Mouse (Mus musculus) cerebellum, adult (tissue): ENCODE data around the gene Snd1.
A peak's percentile ranks its signal among the peaks of the same experiment; 100 is the strongest.

Source experiments
- ATAC-seq: cut with Nextera tagmentation; 2 replicates; pipeline ENCODE4 v1.9.2; 2017; ENCODE audit warnings: mild to moderate bottlenecking, moderate library complexity, mixed read lengths; ENCODE audit not compliant: insufficient number of reproducible peaks, low FRiP score, low TSS enrichment

Snd1 gene

DNA sequence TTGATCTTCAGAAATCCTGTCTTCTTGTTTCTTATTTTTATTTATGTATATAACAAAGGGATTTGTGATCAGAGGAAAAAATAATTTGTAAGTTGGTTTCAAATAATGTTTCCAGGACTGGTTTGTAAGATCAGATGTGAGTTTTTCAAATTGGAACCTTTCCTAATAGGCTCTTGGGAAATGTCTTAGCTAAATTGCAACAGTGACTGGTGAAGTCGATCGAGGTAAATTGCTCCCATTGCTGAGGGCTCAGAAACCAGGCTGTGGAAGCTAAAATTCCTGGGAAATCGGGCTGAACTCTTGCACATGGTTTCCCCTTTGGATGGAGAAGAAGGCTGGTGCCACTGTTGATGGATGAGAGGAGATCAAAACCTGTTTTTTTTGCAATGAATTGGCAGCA is 111.9 kb downstream of the Snd1 start:
- ATAC-seq = no peak

GRCm38 (mm10) chr6:28588494-28589171 is 113.7 kb downstream of the Snd1 start:
- ATAC-seq = no peak

GRCm38 (mm10) chr6:28592323-28592893 is 117.5 kb downstream of the Snd1 start:
- no peak for ATAC-seq

DNA sequence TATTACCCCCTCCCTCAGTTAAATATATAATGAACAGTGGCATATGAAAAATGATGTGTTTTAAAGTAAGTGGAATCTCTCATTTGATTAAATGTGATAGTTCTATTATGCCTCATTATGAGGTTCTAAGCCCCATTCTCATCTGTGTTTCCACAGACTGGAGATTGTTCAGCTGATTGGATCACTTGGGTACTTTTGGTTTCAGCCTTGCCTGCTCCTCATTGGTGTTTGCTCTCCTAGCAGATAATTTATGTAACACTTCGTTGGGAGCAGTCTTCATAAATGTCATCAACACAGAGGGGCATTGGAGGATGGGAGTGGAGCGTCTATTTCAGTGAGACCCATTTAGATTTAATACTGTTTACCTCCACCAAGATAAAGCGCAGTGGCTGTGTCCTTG is 118.8 kb downstream of the Snd1 start:
- no peak for ATAC-seq

GRCm38 (mm10) chr6:28594759-28595158 is 119.8 kb downstream of the Snd1 start:
- no peak for ATAC-seq

DNA sequence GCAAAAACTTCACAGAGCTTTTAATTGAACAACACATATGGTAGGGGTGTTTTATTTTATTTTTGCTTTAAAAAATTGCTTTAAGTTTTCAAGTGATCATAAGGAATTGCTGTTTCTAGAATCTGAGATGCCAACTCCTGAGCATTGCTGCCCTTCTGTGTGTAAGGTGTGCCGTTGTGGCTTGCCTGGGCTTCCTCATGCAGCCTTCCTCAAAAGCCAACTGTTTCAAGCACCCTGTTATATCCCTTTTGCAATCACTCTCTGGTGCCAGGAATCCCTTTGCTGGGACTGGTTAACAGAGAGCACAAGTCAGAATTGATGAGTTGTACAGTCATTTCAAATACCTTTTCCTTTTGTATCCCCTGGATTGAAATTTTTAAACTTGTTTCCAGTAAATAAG is 120.3 kb downstream of the Snd1 start:
- ATAC-seq = no peak

DNA sequence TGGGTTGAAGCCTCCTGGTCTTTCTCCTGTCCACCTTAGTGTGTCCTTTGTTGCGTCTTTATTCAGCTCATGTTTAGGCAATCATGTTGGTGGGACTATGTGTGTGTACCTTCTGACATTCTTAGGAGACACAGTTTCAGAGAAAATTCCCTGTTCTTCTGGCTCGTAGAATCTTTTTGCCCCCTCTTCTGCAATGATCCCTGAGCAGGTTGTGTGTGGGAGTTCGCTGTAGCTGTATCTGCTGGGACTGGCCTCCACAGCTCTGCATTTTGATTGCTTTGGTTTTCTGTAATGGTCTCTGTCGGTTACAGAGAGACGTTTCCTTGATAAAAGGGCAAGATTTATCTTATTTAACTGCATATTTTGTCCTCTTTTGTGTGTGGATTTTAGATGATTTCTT is 122.3 kb downstream of the Snd1 start:
- ATAC-seq = no peak

- ATAC-seq = no peak
Measured at GRCm38 (mm10) chr6:28599120-28599519, 124.2 kb downstream of the Snd1 start.

GRCm38 (mm10) chr6:28600404-28600803 is 125.5 kb downstream of the Snd1 start:
- no peak for ATAC-seq

DNA sequence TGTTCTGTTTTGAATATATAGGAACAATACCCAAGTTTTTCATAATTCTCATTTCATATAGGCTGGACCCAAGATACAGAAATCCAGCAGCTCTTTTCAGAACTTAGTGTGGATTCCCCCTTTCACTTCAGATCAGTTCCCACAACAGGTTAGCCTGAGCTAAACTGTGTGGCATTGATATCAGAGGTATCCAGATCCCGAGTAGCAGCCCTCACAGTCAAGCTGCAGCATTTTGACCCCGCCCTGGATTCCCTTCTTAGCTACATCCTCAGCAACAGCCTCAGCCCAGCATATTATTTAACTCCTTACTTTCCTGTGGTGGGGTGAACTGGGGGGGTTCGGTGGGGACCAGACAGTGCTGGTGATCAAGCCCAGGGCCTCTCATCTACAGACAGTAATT is 128.5 kb downstream of the Snd1 start:
- no peak for ATAC-seq

- no peak for ATAC-seq
Measured at GRCm38 (mm10) chr6:28603823-28604222, 128.9 kb downstream of the Snd1 start.

GRCm38 (mm10) chr6:28609291-28609690 is 134.4 kb downstream of the Snd1 start:
- ATAC-seq = no peak

GRCm38 (mm10) chr6:28610127-28610526 is 135.2 kb downstream of the Snd1 start:
- no peak for ATAC-seq

DNA sequence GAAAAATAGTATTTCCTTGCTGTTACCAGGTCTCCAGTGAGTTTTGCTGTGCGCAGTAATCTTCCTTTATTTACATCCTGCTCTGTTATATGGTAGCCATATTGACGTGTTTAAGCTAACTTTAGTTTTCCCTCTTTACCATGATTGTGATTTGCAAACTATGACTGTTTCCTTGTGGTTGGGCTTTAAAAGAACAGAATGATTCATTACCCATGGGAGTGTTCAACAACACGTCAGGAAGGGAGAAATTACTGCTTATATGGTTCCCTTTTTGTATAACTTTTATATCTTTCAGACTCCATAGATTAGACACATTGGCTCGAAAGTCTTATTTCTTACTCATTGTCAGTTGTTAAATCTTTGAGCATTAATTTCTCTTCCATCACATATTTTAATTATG is 138.5 kb downstream of the Snd1 start:
- ATAC-seq = no peak

DNA sequence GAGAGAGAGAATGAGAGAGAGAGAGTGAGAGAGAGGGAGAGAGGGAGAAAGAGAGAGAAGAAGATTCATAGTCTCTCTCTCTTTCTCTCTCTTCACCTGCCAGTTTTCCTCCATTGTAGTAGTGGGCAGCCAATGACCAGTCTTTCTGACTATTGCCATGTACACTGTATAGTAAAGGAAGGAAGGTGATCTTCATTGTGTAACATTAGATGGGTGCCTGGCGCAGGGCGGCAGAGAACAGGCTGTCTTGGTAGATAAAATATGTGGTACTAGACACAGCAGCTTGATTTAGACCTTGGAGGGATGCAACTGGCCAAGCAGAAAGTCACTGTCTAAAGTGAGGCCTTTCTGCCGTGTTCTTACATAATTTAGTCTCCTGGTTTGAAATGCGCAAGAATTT is 139.9 kb downstream of the Snd1 start:
- no peak for ATAC-seq

- no peak for ATAC-seq
Measured at GRCm38 (mm10) chr6:28615408-28615807, 140.5 kb downstream of the Snd1 start.

- 0 out of 2 replicates have a peak, but pooled peaks have one; percentile 5 for ATAC-seq
Measured at GRCm38 (mm10) chr6:28615966-28616365, 141.0 kb downstream of the Snd1 start.

GRCm38 (mm10) chr6:28618299-28618698 is 143.4 kb downstream of the Snd1 start:
- ATAC-seq = 0 out of 2 replicates have a peak, but pooled peaks have one; percentile 22

- ATAC-seq = 0 out of 2 replicates have a peak, but pooled peaks have one; percentile 27
Measured at GRCm38 (mm10) chr6:28618751-28619153, 143.8 kb downstream of the Snd1 start.

- ATAC-seq = no peak
Measured at GRCm38 (mm10) chr6:28621431-28621830, 146.5 kb downstream of the Snd1 start.

DNA sequence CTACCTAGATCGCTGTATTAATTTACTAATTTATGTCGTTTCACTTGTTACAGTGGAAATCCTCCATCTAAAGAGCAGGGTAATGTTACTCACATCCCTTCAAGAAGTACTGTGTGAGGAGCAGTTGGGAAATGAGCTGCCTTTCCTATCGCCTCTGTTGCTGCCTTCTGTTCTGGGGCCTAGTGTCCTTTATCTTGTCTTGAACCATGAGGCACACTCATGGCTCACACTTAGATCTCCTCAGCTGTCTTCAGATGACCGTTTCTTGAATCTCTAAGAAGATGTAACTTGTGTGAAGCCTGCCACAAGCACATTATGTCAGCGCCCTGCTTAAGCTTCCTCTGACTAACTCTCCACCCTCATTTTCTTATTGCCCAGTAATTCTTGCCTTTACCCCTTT is 147.0 kb downstream of the Snd1 start:
- no peak for ATAC-seq

DNA sequence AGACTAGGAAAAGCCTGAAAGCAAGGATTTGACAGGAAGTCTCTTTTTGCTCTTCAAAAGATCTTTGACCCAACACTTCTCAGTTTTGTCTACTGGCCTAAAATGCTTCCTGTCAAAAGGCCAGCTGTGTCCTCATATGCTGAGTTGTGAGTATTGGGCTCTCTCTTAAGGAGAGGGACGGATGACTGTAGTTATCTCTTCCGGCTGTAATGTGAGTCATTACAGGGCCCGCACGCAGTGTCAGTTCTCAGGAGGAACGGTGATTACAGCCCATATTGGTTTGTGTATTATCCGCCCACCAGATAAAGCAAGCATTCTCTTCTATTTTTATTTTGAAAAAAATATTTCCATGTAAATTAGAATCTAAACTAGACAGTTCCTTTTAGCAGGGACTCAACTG is 147.6 kb downstream of the Snd1 start:
- no peak for ATAC-seq
